Mouse (Mus musculus) midbrain, embryonic 13.5 days (tissue): ENCODE data around the gene Psme4. TPM values are rescaled to one million over a fixed set of nuclear protein-coding genes. Genes with fewer than 3 reads are reported as not detected.
A peak's percentile ranks its signal among the peaks of the same experiment; 100 is the strongest.

ENCODE experiments used
- ATAC-seq: fragments of 200-750 bp; cut with Nextera tagmentation; 2 replicates; pipeline ENCODE4 v1.8.0; 2017; ENCODE audit warnings: mild to moderate bottlenecking, moderate TSS enrichment, moderate library complexity
- H3K27ac ChIP-seq: fragments of 300-500 bp; sonication (generic); 2 replicates; pipeline ENCODE4 v1.5.1; 2015; ENCODE audit warnings: inconsistent platforms, mild to moderate bottlenecking, moderate library complexity
- H3K27me3 ChIP-seq: fragments of 300-500 bp; sonication (generic); 2 replicates; pipeline ENCODE4 v1.6.1; 2015; ENCODE audit warnings: mild to moderate bottlenecking, inconsistent platforms
- H3K36me3 ChIP-seq: fragments of 300-500 bp; sonication (generic); 2 replicates; pipeline ENCODE4 v1.6.1; 2015; ENCODE audit warnings: mild to moderate bottlenecking, inconsistent platforms
- H3K4me1 ChIP-seq: fragments of 300-500 bp; sonication (generic); replicated peaks from 2 replicates; pipeline ENCODE4 v1.6.1; 2015; ENCODE audit warnings: inconsistent platforms
- H3K4me2 ChIP-seq: fragments of 300-500 bp; sonication (generic); replicated peaks from 2 replicates; pipeline ENCODE4 v1.6.1; 2015; ENCODE audit warnings: moderate library complexity, mild to moderate bottlenecking, inconsistent platforms
- H3K4me3 ChIP-seq: fragments of 300-500 bp; sonication (generic); replicated peaks from 2 replicates; pipeline ENCODE4 v1.5.1; 2015; ENCODE audit warnings: mild to moderate bottlenecking, inconsistent platforms
- H3K9ac ChIP-seq: fragments of 300-500 bp; sonication (generic); replicated peaks from 2 replicates; pipeline ENCODE4 v1.6.1; 2015; ENCODE audit warnings: mild to moderate bottlenecking, inconsistent platforms
- H3K9me3 ChIP-seq: fragments of 300-500 bp; sonication (generic); 2 replicates; pipeline ENCODE4 v1.6.1; 2016; ENCODE audit warnings: mild to moderate bottlenecking, inconsistent platforms
- WGBS: fragments of 180-500 bp; shearing (Covaris S2); methylation state at CpG from one replicate; pipeline ENCODE4 v1.1.7; 2015; 5-methylcytosine and 5-hydroxymethylcytosine counted together
- polyA plus RNA-seq: library from polyadenylated mRNA; unstranded; fragments of >200 nt; fragmentation: Nextera tagmentation; extraction: Ambion mirVana; gene quantifications from 2 replicates; pipeline ENCODE4 v1.2.1, GENCODE M21; 2015

The Psme4 gene
- polyA plus RNA-seq, 1 experiment from 2014 or later: 24.7 TPM

- no peaks in the 10 kb centered on the region for H3K27me3 ChIP-seq
- no peak overlapping the region for H3K9ac ChIP-seq
- no peaks in the 10 kb centered on the region for H3K4me1 ChIP-seq
- no peak for ATAC-seq
- WGBS: 78% methylated on average over 1 of the region's 1 CpGs
- no peaks in the 10 kb centered on the region for H3K36me3 ChIP-seq
- H3K4me3 ChIP-seq: no peak overlapping the region
- no peak overlapping the region for H3K27ac ChIP-seq
- no peak overlapping the region for H3K4me2 ChIP-seq
- H3K9me3 ChIP-seq: no peaks in the 10 kb centered on the region
These were observed 9.6 kb upstream of the Psme4 start for GRCm38 (mm10) chr11:30761891-30762290.

GRCm38 (mm10) chr11:30765076-30765475 lies 6.5 kb upstream of the Psme4 start:
- Histone ChIP-seq H3K4me2 (no peak overlapping the region), H3K4me3 (no peak overlapping the region), H3K36me3 (no peaks in the 10 kb centered on the region), H3K9me3 (no peaks in the 10 kb centered on the region), H3K27ac (no peak overlapping the region), H3K4me1 (no peaks in the 10 kb centered on the region), H3K27me3 (no peaks in the 10 kb centered on the region), H3K9ac (no peak overlapping the region)
- WGBS: 88% methylated on average over 1 of the region's 1 CpGs
- no peak for ATAC-seq

GRCm38 (mm10) chr11:30770817-30771216 lies 709 bp upstream of the Psme4 start:
- no peaks in the 10 kb centered on the region for H3K36me3 ChIP-seq
- H3K4me2 ChIP-seq: peak overlapping the region; percentile 56
- no peak for ATAC-seq
- peak overlapping the region; percentile 98; the same call in 1 of the 2 replicates for H3K9ac ChIP-seq
- no peaks in the 10 kb centered on the region for H3K9me3 ChIP-seq
- 74% methylated on average over 3 of the region's 3 CpGs for WGBS
- H3K4me3 ChIP-seq: peak overlapping the region; percentile 98
- H3K27ac ChIP-seq: peak overlapping the region; percentile 94; the same call in 1 of the 2 replicates
- no peaks in the 10 kb centered on the region for H3K27me3 ChIP-seq
- H3K4me1 ChIP-seq: peaks cover 27% of the 10 kb centered on the region

GRCm38 (mm10) chr11:30771904-30772581 lies 517 bp downstream of the Psme4 start:
- peak overlapping the region; percentile 94 for H3K27ac ChIP-seq
- H3K4me1 ChIP-seq: peaks cover 27% of the 10 kb centered on the region
- peak overlapping the region; percentile 98 for H3K9ac ChIP-seq
- ATAC-seq: peak; percentile 86
- peak overlapping the region; percentile 77 for H3K4me2 ChIP-seq
- H3K9me3 ChIP-seq: no peaks in the 10 kb centered on the region
- H3K4me3 ChIP-seq: peak overlapping the region; percentile 98
- H3K36me3 ChIP-seq: no peaks in the 10 kb centered on the region
- no peaks in the 10 kb centered on the region for H3K27me3 ChIP-seq
- under 1% methylated on average over 57 of the region's 64 CpGs for WGBS

- 3% methylated on average over 21 of the region's 21 CpGs for WGBS
- Histone ChIP-seq H3K4me2 (peak overlapping the region; percentile 77), H3K27ac (0 out of 2 replicates have a peak overlapping the region, but pooled peaks have one; percentile 94), H3K4me1 (peaks cover 35% of the 10 kb centered on the region), H3K4me3 (peak overlapping the region; percentile 98), H3K27me3 (no peaks in the 10 kb centered on the region), H3K9ac (peak overlapping the region; percentile 98), H3K36me3 (no peaks in the 10 kb centered on the region), H3K9me3 (no peaks in the 10 kb centered on the region)
- no peak for ATAC-seq
These were observed 1.4 kb downstream of the Psme4 start for GRCm38 (mm10) chr11:30772777-30773417.

- WGBS: 93% methylated on average over 1 of the region's 1 CpGs
- no peaks in the 10 kb centered on the region for H3K36me3 ChIP-seq
- peaks cover 47% of the 10 kb centered on the region for H3K4me1 ChIP-seq
- no peak overlapping the region for H3K4me3 ChIP-seq
- H3K4me2 ChIP-seq: no peak overlapping the region
- no peaks in the 10 kb centered on the region for H3K27me3 ChIP-seq
- no peak for ATAC-seq
- H3K9me3 ChIP-seq: no peaks in the 10 kb centered on the region
- no peak overlapping the region for H3K27ac ChIP-seq
- no peak overlapping the region for H3K9ac ChIP-seq
These were observed 3.1 kb downstream of the Psme4 start for GRCm38 (mm10) chr11:30774638-30775037.

GRCm38 (mm10) chr11:30777498-30777897 lies 6.0 kb downstream of the Psme4 start:
- WGBS: 84% methylated on average over 4 of the region's 4 CpGs
- H3K4me3 ChIP-seq: no peak overlapping the region
- H3K27me3 ChIP-seq: no peaks in the 10 kb centered on the region
- H3K4me1 ChIP-seq: peaks cover 44% of the 10 kb centered on the region
- no peak overlapping the region for H3K9ac ChIP-seq
- no peaks in the 10 kb centered on the region for H3K36me3 ChIP-seq
- peak; percentile 53 for ATAC-seq
- no peak overlapping the region for H3K4me2 ChIP-seq
- no peak overlapping the region for H3K27ac ChIP-seq
- H3K9me3 ChIP-seq: no peaks in the 10 kb centered on the region

- Histone ChIP-seq H3K36me3 (no peaks in the 10 kb centered on the region), H3K4me2 (no peak overlapping the region), H3K9ac (no peak overlapping the region), H3K27ac (no peak overlapping the region), H3K4me1 (peaks cover 20% of the 10 kb centered on the region), H3K9me3 (no peaks in the 10 kb centered on the region), H3K27me3 (no peaks in the 10 kb centered on the region), H3K4me3 (no peak overlapping the region)
- 92% methylated on average over 2 of the region's 2 CpGs for WGBS
- no peak for ATAC-seq
These were observed 9.4 kb downstream of the Psme4 start for GRCm38 (mm10) chr11:30780893-30781292.

- 58% methylated on average over 1 of the region's 1 CpGs for WGBS
- peaks cover 20% of the 10 kb centered on the region for H3K4me1 ChIP-seq
- H3K4me3 ChIP-seq: no peak overlapping the region
- no peak overlapping the region for H3K4me2 ChIP-seq
- no peak for ATAC-seq
- no peak overlapping the region for H3K9ac ChIP-seq
- H3K27ac ChIP-seq: no peak overlapping the region
- H3K9me3 ChIP-seq: no peaks in the 10 kb centered on the region
- no peaks in the 10 kb centered on the region for H3K27me3 ChIP-seq
- no peaks in the 10 kb centered on the region for H3K36me3 ChIP-seq
These were observed 10.1 kb downstream of the Psme4 start for GRCm38 (mm10) chr11:30781612-30782011.

GRCm38 (mm10) chr11:30785497-30785896 lies 14.0 kb downstream of the Psme4 start:
- 60% methylated on average over 3 of the region's 3 CpGs for WGBS
- no peaks in the 10 kb centered on the region for H3K9me3 ChIP-seq
- ATAC-seq: no peak

GRCm38 (mm10) chr11:30786230-30786983 lies 14.9 kb downstream of the Psme4 start:
- Histone ChIP-seq H3K27me3 (no peaks in the 10 kb centered on the region), H3K9ac (no peak overlapping the region), H3K4me1 (no peaks in the 10 kb centered on the region), H3K27ac (no peak overlapping the region), H3K9me3 (no peaks in the 10 kb centered on the region), H3K36me3 (no peaks in the 10 kb centered on the region), H3K4me2 (no peak overlapping the region), H3K4me3 (no peak overlapping the region)
- WGBS: 98% methylated on average over 7 of the region's 7 CpGs
- no peak for ATAC-seq

More at GRCm38 (mm10) chr11:30785497-30785896, 14.0 kb downstream of the Psme4 start:
- no peaks in the 10 kb centered on the region for H3K27me3 ChIP-seq
- no peak overlapping the region for H3K4me2 ChIP-seq
- H3K27ac ChIP-seq: no peak overlapping the region
- H3K4me1 ChIP-seq: no peaks in the 10 kb centered on the region
- H3K4me3 ChIP-seq: no peak overlapping the region
- no peak overlapping the region for H3K9ac ChIP-seq
- no peaks in the 10 kb centered on the region for H3K36me3 ChIP-seq

GRCm38 (mm10) chr11:30792680-30793079 lies 21.2 kb downstream of the Psme4 start:
- H3K9me3 ChIP-seq: no peaks in the 10 kb centered on the region
- WGBS: 93% methylated on average over 7 of the region's 7 CpGs

More at GRCm38 (mm10) chr11:30792680-30793079, 21.2 kb downstream of the Psme4 start:
- Histone ChIP-seq H3K27ac (no peak overlapping the region), H3K4me1 (no peaks in the 10 kb centered on the region), H3K36me3 (peaks cover 20% of the 10 kb centered on the region), H3K4me3 (no peak overlapping the region), H3K4me2 (no peak overlapping the region), H3K9ac (no peak overlapping the region), H3K27me3 (no peaks in the 10 kb centered on the region)
- ATAC-seq: no peak
